Mouse (Mus musculus) c-Kit-positive CD71-negative TER-119-negative erythroid progenitor cells, embryonic 14.5 days (primary cell): Measurements from ENCODE around the gene Madd.
"Not testable (repeated sequence)": the region's sequence is repeated elsewhere in the genome, so short reads cannot be mapped to it uniquely, and the experiment has no call there.

Source experiments
- DNase-seq: peaks from one replicate; pipeline ENCODE4 v3.0.0-alpha.2; 2013; ENCODE audit warnings: low read depth

Madd gene

DNA sequence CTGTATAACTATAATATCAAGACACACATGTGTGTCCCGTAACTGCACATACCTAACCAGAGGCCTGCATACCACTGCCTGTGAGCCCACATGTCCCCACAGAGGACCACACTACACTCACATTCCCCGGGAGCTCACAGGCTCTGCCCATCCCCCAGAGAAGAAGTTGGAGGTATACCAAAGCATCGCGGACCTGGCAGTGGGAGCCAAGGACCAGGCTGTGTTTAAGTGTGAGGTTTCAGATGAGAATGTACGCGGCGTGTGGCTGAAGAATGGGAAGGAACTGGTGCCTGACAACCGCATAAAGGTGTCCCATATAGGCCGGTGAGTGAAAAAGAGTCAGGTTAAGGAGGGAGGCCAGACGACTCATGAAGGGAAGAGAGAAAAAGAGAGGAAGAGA, 58.5 kb downstream of the Madd start:
- DNase-seq = no peak

DNA sequence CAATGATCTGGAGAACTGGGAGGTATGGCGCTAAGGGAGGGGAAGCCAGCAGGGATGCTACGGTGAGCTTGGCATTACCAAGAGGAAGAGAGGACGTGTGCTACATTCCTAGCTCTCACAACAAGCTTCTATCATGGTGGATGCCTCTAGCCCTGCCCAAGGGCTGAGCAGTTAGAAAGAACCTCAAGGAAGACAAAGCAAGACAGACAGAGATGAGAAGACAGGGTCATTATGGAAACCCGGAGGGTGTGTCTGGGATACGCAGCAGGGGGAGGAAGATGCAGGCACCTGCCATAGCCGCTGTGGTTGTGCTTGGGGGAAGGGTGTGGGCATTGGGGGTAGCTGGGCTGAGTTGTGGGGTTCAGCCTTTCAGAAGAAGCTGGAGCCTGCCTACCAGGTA, 60.1 kb downstream of the Madd start:
- no peak for DNase-seq

DNA sequence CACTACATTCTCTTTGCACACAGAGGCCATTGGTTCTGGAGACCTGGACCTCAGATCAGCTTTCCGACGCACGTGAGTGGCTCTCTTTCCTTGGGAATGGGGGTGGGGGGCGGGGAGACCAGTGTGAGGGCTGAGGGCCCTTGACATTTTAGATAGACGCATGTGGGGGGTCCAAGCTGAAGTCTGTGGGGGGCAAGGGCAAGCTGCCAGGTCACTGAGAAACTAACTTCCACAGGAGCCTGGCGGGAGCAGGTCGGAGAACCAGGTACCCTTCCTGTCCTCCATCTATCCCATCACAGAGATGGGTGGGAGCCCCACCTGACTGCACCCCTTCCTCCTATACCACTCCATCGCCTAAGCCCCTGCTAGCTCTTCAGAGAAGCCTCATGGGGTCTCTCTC, 62.1 kb downstream of the Madd start:
- no peak for DNase-seq

DNA sequence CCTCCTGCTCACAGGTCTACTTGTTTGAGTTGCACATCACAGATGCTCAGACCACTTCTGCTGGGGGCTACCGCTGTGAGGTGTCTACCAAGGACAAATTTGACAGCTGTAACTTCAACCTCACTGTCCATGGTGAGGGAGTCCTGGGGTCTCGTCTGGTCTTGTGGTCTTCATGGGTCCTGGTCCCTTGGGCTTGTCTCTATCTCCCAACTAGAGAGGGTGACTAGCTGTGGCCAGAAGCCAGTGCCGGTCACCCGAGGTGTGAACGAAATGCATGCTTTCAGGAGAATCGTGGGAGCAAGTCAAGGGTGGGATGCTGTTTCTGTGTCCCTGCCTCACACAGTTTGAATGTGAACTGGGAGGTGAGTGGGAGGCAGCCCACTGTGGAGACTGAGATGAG, 62.6 kb downstream of the Madd start:
- no peak for DNase-seq

DNA sequence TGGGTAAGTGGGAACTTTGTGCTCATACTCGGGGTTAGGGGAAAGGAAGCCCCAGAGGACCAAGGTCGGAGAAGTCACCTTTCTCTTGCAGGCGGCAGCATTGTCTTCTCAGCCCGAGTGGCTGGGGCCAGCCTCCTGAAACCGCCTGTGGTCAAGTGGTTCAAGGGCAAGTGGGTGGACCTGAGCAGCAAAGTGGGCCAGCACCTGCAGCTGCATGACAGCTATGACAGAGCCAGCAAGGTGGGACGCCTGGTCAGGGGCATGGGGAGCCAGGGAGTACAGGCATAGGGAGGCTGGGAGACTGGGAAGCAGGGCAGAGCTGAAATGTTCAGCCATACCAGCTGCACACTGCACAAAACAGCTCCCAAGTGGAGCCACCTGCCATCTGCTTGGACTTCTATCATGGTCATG, 63.4 kb downstream of the Madd start:
- no peak for DNase-seq

DNA sequence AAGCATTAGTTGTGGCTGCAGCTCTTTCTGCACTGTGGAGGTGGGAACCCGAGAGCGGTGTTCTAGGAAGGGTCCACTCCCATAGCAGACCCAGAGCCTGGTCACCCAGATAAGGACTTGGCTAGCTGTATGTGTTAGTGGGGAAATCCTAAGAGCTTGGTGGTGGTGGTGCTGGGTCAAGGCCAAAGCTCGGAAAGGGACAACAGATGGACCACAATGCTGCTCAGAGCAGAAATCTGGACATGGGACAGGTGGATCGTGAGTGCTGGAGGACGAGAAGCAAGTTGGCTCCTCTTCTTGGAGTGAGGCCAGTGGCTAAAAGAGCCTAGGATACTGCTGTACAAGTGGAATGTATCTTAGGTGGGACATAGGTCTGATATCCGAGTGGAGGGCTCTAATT, 64.1 kb downstream of the Madd start:
- DNase-seq = no peak

DNA sequence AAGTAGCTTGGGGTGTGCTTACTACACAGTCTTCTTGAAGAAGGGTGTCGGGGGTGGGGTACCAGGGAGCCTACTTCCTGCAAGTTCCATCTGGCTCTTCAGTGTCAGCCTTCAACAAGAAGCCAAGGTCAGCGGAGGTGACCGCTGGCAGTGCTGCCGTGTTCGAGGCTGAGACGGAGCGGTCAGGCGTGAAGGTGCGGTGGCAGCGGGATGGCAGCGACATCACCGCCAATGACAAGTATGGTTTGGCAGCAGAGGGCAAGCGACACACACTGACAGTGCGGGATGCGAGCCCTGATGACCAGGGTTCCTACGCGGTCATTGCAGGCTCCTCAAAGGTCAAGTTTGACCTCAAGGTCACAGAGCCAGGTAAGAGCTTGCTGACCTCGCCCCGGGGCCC, 64.6 kb downstream of the Madd start:
- DNase-seq = no peak

DNA sequence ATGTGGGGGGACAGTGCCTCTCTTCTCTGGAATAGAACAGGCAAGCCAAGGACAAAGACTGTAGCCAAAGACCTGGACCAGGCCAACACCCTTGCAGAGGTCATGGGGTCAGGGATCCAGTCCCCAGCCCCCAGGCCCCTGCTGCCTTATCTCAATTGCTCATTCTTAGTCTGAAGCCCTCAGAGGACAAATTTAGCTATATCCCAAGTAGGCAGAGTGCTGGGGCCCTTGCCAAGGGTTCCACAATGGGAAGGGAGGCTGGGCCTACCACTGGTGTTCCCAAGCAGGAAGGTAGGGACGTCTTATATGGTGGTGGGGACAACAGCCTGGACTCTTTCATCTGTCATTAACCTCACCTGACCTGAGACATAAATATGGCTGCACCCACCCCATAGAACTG, 65.0 kb downstream of the Madd start:
- DNase-seq = no peak

DNA sequence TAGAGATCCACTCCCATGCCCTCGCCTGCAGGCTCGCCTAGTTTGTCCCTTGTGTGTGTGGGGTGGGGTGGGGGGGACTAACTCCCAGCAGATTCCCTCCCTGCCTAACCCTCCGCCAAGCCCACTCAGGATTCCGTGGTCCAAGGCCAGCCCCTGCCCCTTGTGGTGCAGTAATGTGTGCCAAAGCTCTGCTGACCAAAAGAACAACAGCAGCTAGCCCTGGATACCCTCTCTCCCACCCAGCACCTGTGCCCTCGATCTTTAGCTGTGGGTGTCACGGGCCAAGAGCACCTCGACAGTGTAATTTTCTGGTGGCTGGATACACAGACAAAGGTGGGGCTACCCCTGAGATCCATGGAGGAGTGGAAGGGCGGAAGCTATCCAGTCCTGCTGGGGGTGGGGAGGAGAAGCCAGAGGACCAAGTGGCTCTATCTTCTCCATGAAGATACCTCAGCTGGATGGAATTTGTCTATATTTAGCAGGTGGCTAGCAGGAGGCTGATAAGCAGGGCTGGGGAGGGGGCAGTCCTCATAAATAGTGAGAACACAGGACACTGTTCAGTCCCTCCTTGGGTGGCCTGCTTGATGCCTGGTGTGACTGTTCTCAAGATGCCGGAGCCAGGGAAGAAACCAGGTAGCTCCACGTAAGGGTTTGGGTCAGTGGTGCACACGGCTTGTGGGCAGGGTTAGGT, 65.9 kb downstream of the Madd start, which contains the start of gene Mybpc3:
TSS of gene Mybpc3 (plus strand) at position 560 of the 691 bp plus-strand sequence.
- no peak for DNase-seq

DNA sequence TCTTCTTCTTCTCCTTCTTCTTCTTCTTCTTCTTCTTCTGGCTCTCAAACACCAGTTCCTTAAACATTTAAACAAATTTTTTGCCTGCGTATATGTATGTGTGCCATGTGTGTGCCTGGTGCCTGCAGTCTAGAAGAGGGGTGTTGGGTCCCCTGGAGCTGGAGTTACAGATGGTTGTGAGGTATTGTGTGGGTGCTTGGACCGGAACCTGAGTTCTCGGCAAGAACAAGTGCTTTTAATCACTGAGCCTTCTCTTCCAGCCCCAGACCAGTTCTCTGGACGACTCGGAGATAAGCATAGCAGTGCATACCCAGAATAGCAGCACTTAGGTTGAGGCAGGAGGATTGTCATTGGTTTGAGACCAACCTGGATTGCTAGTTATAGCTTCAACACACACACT, 66.8 kb downstream of the Madd start:
- no peak for DNase-seq

DNA sequence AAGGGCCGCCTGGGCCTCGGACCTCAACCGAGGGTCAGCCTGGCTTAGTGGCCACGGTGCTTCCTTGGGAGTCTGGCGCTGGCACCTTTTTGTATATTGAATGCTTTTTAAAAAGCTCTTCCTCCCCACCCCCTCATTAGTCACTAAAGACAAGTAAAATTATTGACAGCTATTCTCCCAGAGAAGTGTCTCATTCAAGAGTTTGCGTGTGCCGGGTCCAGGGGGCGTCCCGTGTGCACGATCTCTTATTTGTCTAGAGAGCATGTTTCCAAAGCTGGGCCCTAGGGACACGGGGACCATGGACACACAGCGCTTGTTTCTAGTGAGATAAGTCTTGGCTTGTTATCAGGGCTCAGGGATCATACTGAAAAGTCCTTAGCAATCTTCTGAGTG, 68.1 kb downstream of the Madd start:
- no peak for DNase-seq

DNA sequence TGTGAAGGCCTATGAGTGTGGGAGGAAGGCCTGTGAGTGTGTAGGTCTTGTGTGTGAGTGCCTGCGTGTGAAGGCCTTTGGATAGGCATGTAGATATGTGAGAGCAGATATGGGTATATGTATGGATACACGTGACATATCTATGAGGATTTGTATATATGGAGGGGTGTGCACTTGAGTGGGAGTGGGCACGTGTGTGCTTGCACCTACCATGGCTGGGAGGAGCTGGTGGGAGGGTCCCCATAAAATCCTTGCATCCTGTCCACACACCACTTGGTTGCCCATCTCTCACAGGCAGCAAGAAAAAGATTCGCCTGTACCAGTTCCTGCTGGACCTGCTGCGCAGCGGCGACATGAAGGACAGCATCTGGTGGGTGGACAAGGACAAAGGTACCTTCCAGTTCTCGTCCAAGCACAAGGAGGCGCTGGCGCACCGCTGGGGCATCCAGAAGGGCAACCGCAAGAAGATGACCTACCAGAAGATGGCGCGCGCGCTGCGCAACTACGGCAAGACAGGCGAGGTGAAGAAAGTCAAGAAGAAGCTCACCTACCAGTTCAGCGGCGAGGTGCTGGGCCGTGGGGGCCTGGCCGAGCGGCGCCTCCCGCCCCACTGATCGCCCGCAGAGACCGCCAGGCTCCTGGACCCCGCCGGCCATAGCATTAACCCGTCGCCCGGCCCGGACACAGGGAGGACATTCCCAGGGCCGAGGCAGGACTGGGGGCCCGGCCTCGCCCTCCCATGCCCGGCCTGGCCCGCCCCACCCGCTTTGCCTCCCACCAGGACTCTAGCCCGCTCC, 68.7 kb downstream of the Madd start:
- peak; percentile 68 for DNase-seq

DNA sequence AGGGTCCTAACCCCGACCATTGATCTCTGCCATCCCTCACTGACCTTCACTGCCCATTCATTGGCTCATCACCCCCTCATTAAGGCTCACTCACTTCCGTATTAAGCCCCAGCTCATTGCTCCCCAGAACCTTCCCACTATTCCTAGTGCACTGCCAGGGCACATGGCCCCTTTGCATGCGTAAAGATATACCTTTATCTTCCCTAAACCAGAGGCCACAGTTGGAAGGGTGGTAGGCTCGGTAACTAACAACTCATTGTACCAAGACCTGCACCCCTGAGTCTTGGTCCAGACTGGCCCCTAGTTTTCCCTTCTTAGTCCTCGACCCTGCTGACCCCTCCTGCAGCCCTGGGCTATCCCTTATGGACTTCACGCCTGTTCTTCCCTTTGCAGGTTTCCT, 69.8 kb downstream of the Madd start:
- DNase-seq = no peak

DNA sequence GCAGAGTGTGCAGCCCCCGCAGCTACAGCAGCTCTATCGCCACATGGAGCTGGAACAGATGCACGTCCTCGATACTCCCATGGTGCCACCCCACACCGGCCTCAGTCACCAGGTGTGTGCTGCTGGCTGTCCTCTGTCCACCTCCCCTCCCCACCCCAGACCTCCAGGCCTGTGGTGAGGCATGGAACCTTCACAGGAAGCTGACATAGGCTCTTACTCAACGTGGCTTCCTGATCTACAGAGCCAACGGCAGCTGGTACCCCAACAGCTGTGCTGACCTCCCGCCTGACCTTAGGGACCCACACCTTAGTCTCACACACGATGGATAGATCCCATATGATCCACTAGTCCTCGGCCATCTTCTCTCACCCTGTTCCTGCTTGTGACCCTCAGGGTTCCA, 70.3 kb downstream of the Madd start:
- no peak for DNase-seq

DNA sequence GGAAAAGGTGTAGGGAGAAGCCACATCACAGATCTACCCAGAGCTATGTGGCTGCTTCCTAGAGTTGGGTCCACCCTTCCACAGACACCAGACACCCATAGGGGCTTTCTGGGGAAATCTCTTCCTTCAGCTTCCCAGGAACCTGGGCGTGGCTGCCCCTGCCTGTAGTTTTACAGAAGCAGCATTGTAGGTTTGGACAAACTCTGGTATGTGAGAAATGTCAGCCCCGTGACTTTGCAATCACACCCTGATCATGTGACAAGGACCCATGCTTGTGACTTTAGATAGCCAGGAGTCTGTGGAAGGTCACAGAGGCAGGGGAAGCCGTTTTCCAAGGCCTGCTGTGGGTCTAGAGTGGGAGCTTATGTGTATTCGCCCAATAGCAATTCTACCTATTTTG, 71.1 kb downstream of the Madd start:
- DNase-seq = no peak

DNA sequence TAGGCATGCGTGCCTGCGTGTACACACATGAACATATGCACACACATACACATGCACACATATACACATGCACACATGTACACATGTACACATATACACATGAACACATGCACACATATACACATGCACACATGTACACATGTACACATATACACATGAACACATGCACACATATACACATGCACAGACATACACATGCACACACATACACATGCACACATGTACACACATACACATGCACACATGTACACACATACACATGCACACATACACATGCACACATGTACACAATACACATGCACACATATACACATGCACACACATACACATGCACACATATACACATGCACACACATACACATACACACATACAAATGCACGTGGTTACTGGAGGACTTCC, 71.8 kb downstream of the Madd start:
- not testable (repeated sequence) for DNase-seq

DNA sequence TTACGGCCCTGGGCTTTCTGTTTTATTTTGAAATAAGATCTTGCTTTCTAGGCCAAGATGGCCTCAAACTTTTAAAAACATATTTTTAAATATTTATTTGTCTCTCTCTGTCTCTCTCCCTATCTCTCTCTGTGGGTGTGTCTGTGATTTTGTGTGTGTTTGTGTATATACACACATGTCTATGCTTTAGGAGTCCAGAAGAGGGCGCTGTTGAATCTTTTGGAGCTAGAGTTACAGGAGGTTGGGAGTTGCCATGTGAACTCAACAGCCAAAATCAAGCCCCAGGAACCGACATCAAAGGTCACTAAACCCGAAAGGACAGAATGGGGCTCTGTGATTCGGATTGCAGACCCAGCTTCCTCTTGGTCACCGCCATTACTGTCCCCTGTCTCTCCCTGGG, 73.2 kb downstream of the Madd start:
- no peak for DNase-seq

DNA sequence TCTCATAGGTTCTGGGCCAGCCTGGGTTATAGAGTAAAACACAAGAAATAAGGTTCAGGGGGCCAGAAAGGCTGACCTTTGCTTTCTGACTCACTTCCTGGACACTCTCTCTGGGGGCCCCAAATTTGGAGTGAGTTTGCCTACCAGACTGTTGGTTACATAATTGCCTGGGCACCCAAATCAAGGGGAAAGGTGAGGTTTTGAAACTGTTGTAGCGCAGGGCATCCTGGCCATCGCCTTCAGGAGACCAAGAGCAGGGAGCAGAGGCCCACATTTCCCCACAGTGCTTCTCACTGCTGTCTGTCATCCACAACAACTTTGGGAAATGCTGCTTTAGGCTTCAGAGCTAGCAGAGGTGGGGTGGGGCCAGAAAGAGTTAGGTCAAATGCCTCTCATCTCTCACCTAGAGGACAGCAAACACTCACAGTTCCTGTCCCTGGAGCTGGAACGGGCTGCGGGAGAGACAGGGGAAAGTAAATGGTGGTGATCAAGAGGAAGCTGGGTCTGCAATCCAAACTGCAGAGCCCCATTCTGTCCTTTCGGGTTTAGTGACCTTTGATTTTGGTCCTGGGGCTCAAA, 73.7 kb downstream of the Madd start:
- no peak for DNase-seq

DNA sequence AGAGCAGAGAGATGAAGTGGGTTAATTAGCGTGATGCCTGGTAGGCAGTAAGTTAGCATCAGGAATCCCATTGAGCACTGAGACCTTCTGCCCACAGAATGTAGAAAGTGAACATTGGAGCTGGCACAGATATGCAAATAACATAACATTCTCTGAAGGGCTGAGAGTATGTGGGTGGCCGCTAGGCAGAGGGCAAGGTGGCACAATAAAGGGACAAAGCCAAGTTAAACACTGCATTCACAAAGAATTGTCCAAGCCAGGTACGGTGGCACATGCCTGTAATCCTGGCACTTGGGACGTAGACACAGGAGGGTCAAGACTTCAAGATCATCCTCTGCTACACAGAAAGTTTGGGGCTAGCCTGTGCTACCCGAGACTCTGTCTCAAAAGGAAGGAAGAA, 74.4 kb downstream of the Madd start:
- DNase-seq = no peak

DNA sequence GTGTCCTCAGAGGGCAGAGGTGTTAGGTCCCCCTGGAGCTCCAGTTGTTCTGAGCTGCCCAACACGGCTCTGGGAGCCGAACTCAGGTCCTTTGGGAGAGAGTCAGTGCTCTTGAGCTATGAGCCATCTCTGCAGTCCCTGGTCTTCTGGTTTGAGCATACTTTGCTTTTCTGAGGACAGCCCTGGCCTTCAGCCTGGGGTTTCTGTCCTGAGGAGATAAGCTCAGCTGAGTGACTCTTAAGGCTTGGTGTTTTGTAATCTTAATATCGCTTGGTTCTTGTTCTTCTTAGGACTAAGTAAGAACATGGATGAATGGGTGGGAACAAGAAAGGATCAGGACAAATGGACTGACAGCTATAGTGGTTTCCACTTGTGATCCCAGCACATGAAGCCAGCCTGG, 75.5 kb downstream of the Madd start:
- no peak for DNase-seq

DNA sequence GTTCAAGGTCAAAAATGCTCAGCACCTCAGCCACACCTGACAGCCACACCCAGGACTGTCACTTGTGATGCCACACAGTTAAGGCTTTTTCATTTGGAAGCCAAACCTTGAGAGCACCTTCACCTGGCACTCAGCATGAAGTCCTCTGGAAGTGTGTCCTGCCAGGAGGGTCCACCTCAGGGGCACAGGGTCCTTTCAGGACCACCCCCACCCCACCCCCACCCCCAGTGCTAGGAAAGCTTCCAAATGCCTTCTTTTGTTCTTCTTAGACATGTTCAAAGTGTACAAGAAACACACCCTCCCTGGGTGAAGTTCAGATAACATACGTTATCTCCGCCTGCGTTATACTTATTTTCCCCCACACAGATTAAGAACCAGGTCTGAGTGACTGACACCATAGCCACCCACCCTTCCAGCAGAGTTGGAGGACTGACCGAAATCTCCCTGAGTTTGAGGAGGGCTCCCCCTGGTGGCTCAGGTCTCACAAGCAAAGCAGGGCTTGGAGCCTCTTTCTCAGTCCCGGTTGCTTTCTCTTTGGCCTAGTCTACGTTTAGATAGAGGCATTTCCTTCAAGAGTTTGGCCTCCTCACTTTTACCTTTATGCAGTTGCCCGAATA, 82.4 kb downstream of the Madd start:
- peak; percentile 93 for DNase-seq

DNA sequence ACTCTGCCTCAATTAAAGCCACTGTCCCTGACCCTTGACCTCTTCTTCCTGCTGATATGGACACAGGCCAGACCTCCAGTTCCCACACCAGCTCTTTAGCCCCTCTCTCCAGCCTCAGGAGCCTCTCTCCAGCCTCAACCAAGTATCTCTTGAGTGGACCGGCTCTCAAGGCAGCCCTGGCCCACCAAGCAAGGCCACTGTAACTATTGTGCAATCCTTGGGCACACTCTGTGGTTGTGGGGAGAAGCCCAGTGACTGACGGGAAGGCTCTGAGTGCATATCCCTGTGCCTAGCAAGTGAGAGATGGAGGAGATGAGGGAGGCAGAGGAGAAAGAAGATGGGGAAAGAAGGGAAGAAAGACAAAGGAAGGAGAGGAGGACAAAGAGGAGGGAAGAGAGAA, 85.5 kb downstream of the Madd start:
- DNase-seq = no peak

DNA sequence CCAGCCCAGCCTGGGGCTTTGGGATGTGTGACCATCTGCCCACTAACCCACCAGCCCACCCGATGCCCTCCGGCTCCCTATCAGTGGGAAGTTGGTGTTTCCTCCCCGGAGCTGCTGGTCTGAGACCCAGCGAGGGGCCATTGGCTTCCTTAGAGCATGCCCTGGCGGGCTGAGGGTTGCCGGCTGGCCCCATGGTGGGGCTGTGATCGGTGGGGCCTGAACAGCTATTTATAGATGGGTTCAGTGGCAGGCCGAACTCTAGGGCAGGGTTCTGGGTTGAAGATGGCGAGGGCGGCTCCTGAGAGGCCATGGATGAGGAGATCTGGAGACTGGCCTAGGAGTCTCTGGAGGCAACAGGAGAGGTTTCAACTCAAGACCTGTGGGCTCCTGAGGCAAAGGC, 86.6 kb downstream of the Madd start:
- no peak for DNase-seq
